Mouse (Mus musculus): Measurements from ENCODE around the gene Pdzd2. TPM values are rescaled to one million over a fixed set of nuclear protein-coding genes. Genes with fewer than 3 reads are reported as not detected.

Pdzd2 gene
- polyA plus RNA-seq, 1 experiment from 2014 or later: 27.0 TPM

GRCm38 (mm10) chr15:12320441-12321090, 419.2 kb downstream of the Pdzd2 start:
- WGBS: under 1% methylated on average over 22 of the region's 22 CpGs

GRCm38 (mm10) chr15:12319889-12320288, 419.8 kb downstream of the Pdzd2 start:
- no peak overlapping the region for H3K4me3 ChIP-seq (replicated peaks; ENCODE audit: low read length)
- no peak for ATAC-seq (ENCODE audit: insufficient read depth, low FRiP score)
- H3K9me3 ChIP-seq (replicated peaks; ENCODE audit: control insufficient read depth, low read length): no peaks in the 10 kb centered on the region
- no peaks in the 10 kb centered on the region for H3K36me3 ChIP-seq (ENCODE audit: control insufficient read depth, insufficient read depth, low read length)
- no peak overlapping the region for H3K9ac ChIP-seq (ENCODE audit: low read length)
- no peaks in the 10 kb centered on the region for H3K27me3 ChIP-seq (ENCODE audit: control insufficient read depth, insufficient read depth, low read length)
- peak overlapping the region; percentile 81 for H3K4me2 ChIP-seq (ENCODE audit: low read depth, low read length)
- peaks cover 13% of the 10 kb centered on the region; the same call in 1 of the 2 replicates for H3K4me1 ChIP-seq (ENCODE audit: control insufficient read depth, insufficient read depth, low read length)
- no peak overlapping the region for H3K27ac ChIP-seq (ENCODE audit: low read length)
- WGBS: 52% methylated on average over 5 of the region's 5 CpGs

More at GRCm38 (mm10) chr15:12320441-12321090, 419.2 kb downstream of the Pdzd2 start:
- Histone ChIP-seq H3K27ac (ENCODE audit: low read length) (peak overlapping the region; percentile 82), H3K4me3 (replicated peaks; ENCODE audit: low read length) (peak overlapping the region; percentile 100), H3K36me3 (ENCODE audit: control insufficient read depth, insufficient read depth, low read length) (no peaks in the 10 kb centered on the region), H3K4me1 (ENCODE audit: control insufficient read depth, insufficient read depth, low read length) (peaks cover 13% of the 10 kb centered on the region; the same call in 1 of the 2 replicates), H3K4me2 (ENCODE audit: low read depth, low read length) (peak overlapping the region; percentile 81), H3K9ac (ENCODE audit: low read length) (peak overlapping the region; percentile 75), H3K9me3 (replicated peaks; ENCODE audit: control insufficient read depth, low read length) (no peaks in the 10 kb centered on the region), H3K27me3 (ENCODE audit: control insufficient read depth, insufficient read depth, low read length) (no peaks in the 10 kb centered on the region)
- ATAC-seq (ENCODE audit: insufficient read depth, low FRiP score): peak; percentile 23

GRCm38 (mm10) chr15:12318451-12318850, 421.3 kb downstream of the Pdzd2 start:
- no peak for ATAC-seq (ENCODE audit: insufficient read depth, low FRiP score)
- no peak overlapping the region for H3K27ac ChIP-seq (ENCODE audit: low read length)
- 77% methylated on average over 8 of the region's 8 CpGs for WGBS
- no peaks in the 10 kb centered on the region for H3K27me3 ChIP-seq (ENCODE audit: control insufficient read depth, insufficient read depth, low read length)
- no peaks in the 10 kb centered on the region for H3K9me3 ChIP-seq (replicated peaks; ENCODE audit: control insufficient read depth, low read length)
- H3K4me1 ChIP-seq (ENCODE audit: control insufficient read depth, insufficient read depth, low read length): 0 out of 2 replicates have a peak, but pooled peaks cover 4% of the 10 kb centered on the region
- H3K4me2 ChIP-seq (ENCODE audit: low read depth, low read length): no peak overlapping the region
- H3K36me3 ChIP-seq (ENCODE audit: control insufficient read depth, insufficient read depth, low read length): no peaks in the 10 kb centered on the region
- no peak overlapping the region for H3K9ac ChIP-seq (ENCODE audit: low read length)
- H3K4me3 ChIP-seq (replicated peaks; ENCODE audit: low read length): no peak overlapping the region

- 73% methylated on average over 5 of the region's 5 CpGs for WGBS
- H3K36me3 ChIP-seq (ENCODE audit: control insufficient read depth, insufficient read depth, low read length): no peaks in the 10 kb centered on the region
- H3K27ac ChIP-seq (ENCODE audit: low read length): no peak overlapping the region
- no peak overlapping the region for H3K9ac ChIP-seq (ENCODE audit: low read length)
- no peak overlapping the region for H3K4me2 ChIP-seq (ENCODE audit: low read depth, low read length)
- H3K4me1 ChIP-seq (ENCODE audit: control insufficient read depth, insufficient read depth, low read length): 0 out of 2 replicates have a peak, but pooled peaks cover 4% of the 10 kb centered on the region
- no peaks in the 10 kb centered on the region for H3K9me3 ChIP-seq (replicated peaks; ENCODE audit: control insufficient read depth, low read length)
- ATAC-seq (ENCODE audit: insufficient read depth, low FRiP score): no peak
- no peaks in the 10 kb centered on the region for H3K27me3 ChIP-seq (ENCODE audit: control insufficient read depth, insufficient read depth, low read length)
- no peak overlapping the region for H3K4me3 ChIP-seq (replicated peaks; ENCODE audit: low read length)
These were observed 422.4 kb downstream of the Pdzd2 start for GRCm38 (mm10) chr15:12317290-12317689.

- Histone ChIP-seq H3K4me1 (ENCODE audit: control insufficient read depth, insufficient read depth, low read length) (0 out of 2 replicates have a peak, but pooled peaks cover 4% of the 10 kb centered on the region), H3K4me2 (ENCODE audit: low read depth, low read length) (no peak overlapping the region), H3K9me3 (replicated peaks; ENCODE audit: control insufficient read depth, low read length) (no peaks in the 10 kb centered on the region), H3K4me3 (replicated peaks; ENCODE audit: low read length) (no peak overlapping the region), H3K36me3 (ENCODE audit: control insufficient read depth, insufficient read depth, low read length) (no peaks in the 10 kb centered on the region), H3K27ac (ENCODE audit: low read length) (no peak overlapping the region), H3K9ac (ENCODE audit: low read length) (no peak overlapping the region), H3K27me3 (ENCODE audit: control insufficient read depth, insufficient read depth, low read length) (no peaks in the 10 kb centered on the region)
- 54% methylated on average over 2 of the region's 2 CpGs for WGBS
- no peak for ATAC-seq (ENCODE audit: insufficient read depth, low FRiP score)
These were observed 423.7 kb downstream of the Pdzd2 start for GRCm38 (mm10) chr15:12315996-12316395.

GRCm38 (mm10) chr15:12314584-12314983, 425.1 kb downstream of the Pdzd2 start:
- no peak overlapping the region for H3K4me3 ChIP-seq (replicated peaks; ENCODE audit: low read length)
- H3K27me3 ChIP-seq (ENCODE audit: control insufficient read depth, insufficient read depth, low read length): no peaks in the 10 kb centered on the region
- H3K9me3 ChIP-seq (replicated peaks; ENCODE audit: control insufficient read depth, low read length): no peaks in the 10 kb centered on the region
- H3K36me3 ChIP-seq (ENCODE audit: control insufficient read depth, insufficient read depth, low read length): no peaks in the 10 kb centered on the region
- no peak overlapping the region for H3K4me2 ChIP-seq (ENCODE audit: low read depth, low read length)
- no peak overlapping the region for H3K27ac ChIP-seq (ENCODE audit: low read length)
- WGBS: 67% methylated on average over 5 of the region's 5 CpGs
- H3K4me1 ChIP-seq (ENCODE audit: control insufficient read depth, insufficient read depth, low read length): no peaks in the 10 kb centered on the region
- no peak overlapping the region for H3K9ac ChIP-seq (ENCODE audit: low read length)
- no peak for ATAC-seq (ENCODE audit: insufficient read depth, low FRiP score)

GRCm38 (mm10) chr15:12313255-12313654, 426.5 kb downstream of the Pdzd2 start:
- Histone ChIP-seq H3K27ac (ENCODE audit: low read length) (no peak overlapping the region), H3K36me3 (ENCODE audit: control insufficient read depth, insufficient read depth, low read length) (no peaks in the 10 kb centered on the region), H3K9me3 (replicated peaks; ENCODE audit: control insufficient read depth, low read length) (no peaks in the 10 kb centered on the region), H3K4me1 (ENCODE audit: control insufficient read depth, insufficient read depth, low read length) (no peaks in the 10 kb centered on the region), H3K27me3 (ENCODE audit: control insufficient read depth, insufficient read depth, low read length) (no peaks in the 10 kb centered on the region), H3K9ac (ENCODE audit: low read length) (no peak overlapping the region), H3K4me3 (replicated peaks; ENCODE audit: low read length) (no peak overlapping the region), H3K4me2 (ENCODE audit: low read depth, low read length) (no peak overlapping the region)
- 12% methylated on average over 1 of the region's 1 CpGs for WGBS
- ATAC-seq (ENCODE audit: insufficient read depth, low FRiP score): peak; percentile 75; the same call in 1 of the 2 replicates

- no peak for ATAC-seq (ENCODE audit: insufficient read depth, low FRiP score)
- H3K4me1 ChIP-seq (ENCODE audit: control insufficient read depth, insufficient read depth, low read length): peaks cover 1% of the 10 kb centered on the region
- no peaks in the 10 kb centered on the region for H3K36me3 ChIP-seq (ENCODE audit: control insufficient read depth, insufficient read depth, low read length)
- WGBS: 85% methylated on average over 7 of the region's 7 CpGs
- no peak overlapping the region for H3K27ac ChIP-seq (ENCODE audit: low read length)
- no peak overlapping the region for H3K9ac ChIP-seq (ENCODE audit: low read length)
- H3K9me3 ChIP-seq (replicated peaks; ENCODE audit: control insufficient read depth, low read length): no peaks in the 10 kb centered on the region
- no peak overlapping the region for H3K4me2 ChIP-seq (ENCODE audit: low read depth, low read length)
- no peaks in the 10 kb centered on the region for H3K27me3 ChIP-seq (ENCODE audit: control insufficient read depth, insufficient read depth, low read length)
- no peak overlapping the region for H3K4me3 ChIP-seq (replicated peaks; ENCODE audit: low read length)
These were observed 428.3 kb downstream of the Pdzd2 start for GRCm38 (mm10) chr15:12311465-12311864.

- Histone ChIP-seq H3K4me2 (ENCODE audit: low read depth, low read length) (no peak overlapping the region), H3K4me1 (ENCODE audit: control insufficient read depth, insufficient read depth, low read length) (peaks cover 5% of the 10 kb centered on the region), H3K9ac (ENCODE audit: low read length) (no peak overlapping the region), H3K36me3 (ENCODE audit: control insufficient read depth, insufficient read depth, low read length) (no peaks in the 10 kb centered on the region), H3K9me3 (replicated peaks; ENCODE audit: control insufficient read depth, low read length) (no peaks in the 10 kb centered on the region), H3K27me3 (ENCODE audit: control insufficient read depth, insufficient read depth, low read length) (no peaks in the 10 kb centered on the region), H3K27ac (ENCODE audit: low read length) (no peak overlapping the region), H3K4me3 (replicated peaks; ENCODE audit: low read length) (no peak overlapping the region)
- WGBS: 74% methylated on average over 4 of the region's 4 CpGs
- ATAC-seq (ENCODE audit: insufficient read depth, low FRiP score): no peak
These were observed 429.0 kb downstream of the Pdzd2 start for GRCm38 (mm10) chr15:12310676-12311075.

Measured in stomach, embryonic 16.5 days (tissue).